Mouse (Mus musculus) neural tube, embryonic 11.5 days (tissue): Measurements from ENCODE around the gene Yap1. TPM values are rescaled to one million over a fixed set of nuclear protein-coding genes. Genes with fewer than 3 reads are reported as not detected.
"Not testable (repeated sequence)": the region's sequence is repeated elsewhere in the genome, so short reads cannot be mapped to it uniquely, and the experiment has no call there.

Source experiments
- ATAC-seq: fragments of 200-750 bp; cut with Nextera tagmentation; 2 replicates; pipeline ENCODE4 v1.8.0; 2017; ENCODE audit warnings: moderate number of reproducible peaks, mild to moderate bottlenecking, moderate TSS enrichment, moderate library complexity; ENCODE audit not compliant: insufficient read depth, low FRiP score, low TSS enrichment
- DNase-seq: peaks from one replicate; pipeline ENCODE4 v3.0.0-alpha.2; 2015; ENCODE audit warnings: low spot score
- H3K27ac ChIP-seq: fragments of 300-500 bp; sonication (generic); 2 replicates; pipeline ENCODE4 v1.5.1; 2014; ENCODE audit warnings: low read depth, mild to moderate bottlenecking, low read length
- H3K27me3 ChIP-seq: fragments of 300-500 bp; sonication (generic); 2 replicates; pipeline ENCODE4 v1.6.1; 2014; ENCODE audit warnings: mild to moderate bottlenecking, low read length, mixed read lengths; ENCODE audit not compliant: control insufficient read depth, insufficient read depth
- H3K36me3 ChIP-seq: fragments of 300-500 bp; sonication (generic); 2 replicates; pipeline ENCODE4 v1.6.1; 2014; ENCODE audit warnings: mild to moderate bottlenecking, low read length, moderate library complexity, mixed read lengths; ENCODE audit not compliant: control insufficient read depth, insufficient read depth
- H3K4me1 ChIP-seq: fragments of 300-500 bp; sonication (generic); 2 replicates; pipeline ENCODE4 v1.6.1; 2014; ENCODE audit warnings: low read length, mixed read lengths; ENCODE audit not compliant: control insufficient read depth, insufficient read depth
- H3K4me2 ChIP-seq: fragments of 300-500 bp; sonication (generic); 2 replicates; pipeline ENCODE4 v1.6.1; 2014; ENCODE audit warnings: low read depth, mild to moderate bottlenecking, moderate library complexity
- H3K4me3 ChIP-seq: fragments of 300-500 bp; sonication (generic); 2 replicates; pipeline ENCODE4 v1.5.1; 2014; ENCODE audit warnings: low read depth, low read length
- H3K9ac ChIP-seq: fragments of 300-500 bp; sonication (generic); 2 replicates; pipeline ENCODE4 v1.6.1; 2014; ENCODE audit warnings: mild to moderate bottlenecking, low read length
- H3K9me3 ChIP-seq: fragments of 300-500 bp; sonication (generic); 2 replicates; pipeline ENCODE4 v1.6.1; 2016; ENCODE audit warnings: low read length; ENCODE audit not compliant: control insufficient read depth
- WGBS: fragments of 180-500 bp; shearing (Covaris S2); extraction: QIAGEN DNeasy Blood & Tissue Kit; methylation state at CpG from one replicate; pipeline ENCODE4 v1.1.7; 2014; 5-methylcytosine and 5-hydroxymethylcytosine counted together
- polyA plus RNA-seq: library from polyadenylated mRNA; unstranded; fragments of >200 nt; fragmentation: Nextera tagmentation; extraction: Ambion mirVana; gene quantifications from 2 replicates; pipeline ENCODE4 v1.2.1, GENCODE M21; 2014

Yap1 gene
- polyA plus RNA-seq, 1 experiment from 2014 or later = 27.2 TPM

DNA sequence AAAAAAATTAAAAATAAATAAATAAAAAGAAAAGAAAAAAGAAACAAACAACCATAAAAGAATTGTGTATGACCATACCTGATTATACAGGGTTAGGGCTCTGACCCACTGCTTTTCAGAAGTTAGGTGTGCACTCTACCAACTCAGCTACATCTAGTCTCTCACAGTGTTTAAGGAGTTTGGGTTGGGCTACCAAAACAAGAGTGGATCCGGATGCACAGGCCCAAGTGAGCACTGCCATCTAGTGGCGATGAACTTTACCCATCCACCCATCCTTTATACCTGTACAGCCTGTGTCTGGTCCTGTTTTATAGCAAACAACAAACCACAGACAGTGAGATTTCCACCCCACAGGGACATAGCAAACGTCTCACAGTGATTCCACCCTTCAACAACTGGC is 106.9 kb downstream of the Yap1 start:
- Histone ChIP-seq H3K9ac (no peak overlapping the region), H3K27ac (no peak overlapping the region), H3K4me3 (no peak overlapping the region), H3K4me2 (no peak overlapping the region), H3K4me1 (no peaks in the 10 kb centered on the region), H3K27me3 (no peaks in the 10 kb centered on the region), H3K36me3 (no peaks in the 10 kb centered on the region), H3K9me3 (no peaks in the 10 kb centered on the region)
- peak; percentile 60; the same call in 1 of the 2 replicates for ATAC-seq
- 1% methylated on average over 3 of the region's 3 CpGs for WGBS
- peak; percentile 53 for DNase-seq

DNA sequence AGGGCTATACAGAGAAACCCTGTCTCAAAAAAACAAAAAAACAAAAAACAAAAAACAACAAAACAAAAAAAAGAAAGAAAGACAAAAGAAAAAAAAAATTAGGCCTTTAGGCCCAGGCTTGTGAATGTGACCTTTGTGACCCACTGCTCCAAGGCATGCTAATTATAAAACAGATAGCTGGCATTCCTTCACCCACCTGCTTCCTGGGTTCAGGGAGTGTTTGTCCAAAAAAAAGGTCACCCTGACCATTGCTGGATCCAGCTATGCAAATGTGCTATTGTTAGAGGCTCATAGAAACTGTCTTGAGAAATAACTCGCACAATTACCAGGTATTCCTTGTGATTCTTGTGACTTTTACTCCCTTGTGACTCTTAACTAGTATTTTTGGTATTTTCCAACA is 112.6 kb downstream of the Yap1 start:
- H3K36me3 ChIP-seq, H3K4me1 ChIP-seq, H3K9ac ChIP-seq, H3K9me3 ChIP-seq, H3K4me2 ChIP-seq, H3K27me3 ChIP-seq, H3K27ac ChIP-seq, H3K4me3 ChIP-seq, DNase-seq, ATAC-seq: not testable (repeated sequence)
- WGBS = 95% methylated on average over 1 of the region's 1 CpGs

DNA sequence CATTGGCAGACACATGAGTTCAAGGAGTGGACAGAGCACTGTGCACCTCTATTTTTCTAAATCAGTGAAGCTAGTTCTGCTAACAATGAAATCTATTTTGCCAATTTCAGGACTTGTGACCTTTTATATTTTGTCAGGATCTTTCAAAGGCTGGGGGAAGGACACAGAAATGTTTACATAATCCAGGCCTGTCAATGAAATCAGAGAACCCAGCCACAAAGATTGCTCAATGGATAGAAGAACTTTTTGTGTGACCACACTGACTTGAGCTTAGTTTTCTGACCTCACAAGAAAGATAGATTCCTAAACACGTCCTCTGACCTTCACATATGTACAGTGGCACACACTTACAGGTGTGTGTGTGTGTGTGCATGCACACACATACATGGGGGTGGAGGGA is 113.2 kb downstream of the Yap1 start:
- no peak for ATAC-seq
- DNase-seq = no peak
- no peak overlapping the region for H3K4me3 ChIP-seq
- H3K27ac ChIP-seq = no peak overlapping the region
- H3K9me3 ChIP-seq = no peaks in the 10 kb centered on the region
- H3K27me3 ChIP-seq = no peaks in the 10 kb centered on the region
- no peak overlapping the region for H3K9ac ChIP-seq
- WGBS = 74% methylated on average over 1 of the region's 1 CpGs
- no peaks in the 10 kb centered on the region for H3K36me3 ChIP-seq
- H3K4me2 ChIP-seq = no peak overlapping the region
- no peaks in the 10 kb centered on the region for H3K4me1 ChIP-seq

- ATAC-seq = no peak
- Histone ChIP-seq H3K4me1 (no peaks in the 10 kb centered on the region), H3K4me2 (no peak overlapping the region), H3K27ac (no peak overlapping the region), H3K4me3 (no peak overlapping the region), H3K36me3 (no peaks in the 10 kb centered on the region), H3K27me3 (no peaks in the 10 kb centered on the region), H3K9me3 (no peaks in the 10 kb centered on the region; the same call in 1 of the 2 replicates), H3K9ac (no peak overlapping the region)
- 95% methylated on average over 3 of the region's 3 CpGs for WGBS
- no peak for DNase-seq
Observed at GRCm38 (mm10) chr9:7884346-7884745, 120.0 kb downstream of the Yap1 start.

DNA sequence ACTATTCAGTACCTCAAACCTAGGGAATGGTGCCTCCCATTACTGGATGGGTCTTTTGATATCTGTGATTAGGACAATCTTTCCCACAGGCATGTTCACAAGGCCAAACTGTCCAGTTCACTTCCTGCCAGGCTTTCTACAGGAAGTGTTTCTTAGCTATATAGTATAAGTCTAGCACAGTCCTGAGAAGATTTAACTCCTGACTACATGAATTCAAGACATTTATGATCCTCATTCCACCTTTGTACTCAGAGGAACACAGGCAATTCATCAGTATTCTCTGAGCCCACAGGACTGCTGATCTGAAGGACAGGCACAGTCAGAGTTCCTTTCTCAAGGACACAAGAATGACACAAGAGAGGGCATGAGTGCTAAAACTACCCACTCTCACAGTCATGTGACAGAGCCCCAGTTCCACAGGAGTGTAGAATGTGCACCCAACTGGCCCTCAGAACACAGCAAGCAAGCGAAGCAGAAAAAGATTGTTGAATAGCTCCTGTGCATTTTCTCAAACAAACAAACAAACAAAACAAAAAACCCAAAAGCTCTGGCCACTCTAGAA is 122.0 kb downstream of the Yap1 start:
- H3K4me3 ChIP-seq = no peak overlapping the region
- no peak overlapping the region for H3K4me2 ChIP-seq
- ATAC-seq (no peak), DNase-seq (no peak)
- H3K9me3 ChIP-seq = no peaks in the 10 kb centered on the region; the same call in 1 of the 2 replicates
- no peak overlapping the region for H3K9ac ChIP-seq
- WGBS = 90% methylated on average over 1 of the region's 1 CpGs
- no peaks in the 10 kb centered on the region for H3K36me3 ChIP-seq
- H3K27ac ChIP-seq = no peak overlapping the region
- no peaks in the 10 kb centered on the region for H3K4me1 ChIP-seq
- H3K27me3 ChIP-seq = no peaks in the 10 kb centered on the region

Other genes starting within 250 kb of the Yap1 start
- 108 and 120 TPM in 2 replicates for gene Tmem123, start 240.6 kb downstream of the Yap1 start, polyA plus RNA-seq
- gene Birc2, start 167.5 kb downstream of the Yap1 start, polyA plus RNA-seq = 39.5 and 46.2 TPM in 2 replicates
- 2.8 and 4.0 TPM in 2 replicates for gene Birc3, start 131.4 kb downstream of the Yap1 start, polyA plus RNA-seq
- gene Cfap300, start 38.2 kb upstream of the Yap1 start, polyA plus RNA-seq = 15.3 and 16.5 TPM in 2 replicates
- gene Cep126, start 129.7 kb upstream of the Yap1 start, polyA plus RNA-seq = 4.4 and 4.6 TPM in 2 replicates